Mouse (Mus musculus) brain, embryonic 14.5 days (tissue): ENCODE data around the gene Mpzl2. TPM values are rescaled to one million over a fixed set of nuclear protein-coding genes. Genes with fewer than 3 reads are reported as not detected.

ENCODE experiments used
- DNase-seq: peaks from one replicate; pipeline ENCODE4 v3.0.0-alpha.2; 2011; ENCODE audit warnings: low read depth
- CTCF ChIP-seq: fragments of 200-500 bp; IDR thresholded peaks from 2 replicates; pipeline ENCODE4 v1.5.1; 2012; ENCODE audit warnings: inconsistent platforms, mild to moderate bottlenecking, moderate library complexity, borderline replicate concordance; ENCODE audit not compliant: insufficient read depth, insufficient read length; ENCODE audit errors: extremely low read depth
- POLR2A ChIP-seq: fragments of 200-500 bp; IDR thresholded peaks from 2 replicates; pipeline ENCODE4 v1.6.1; 2012; ENCODE audit warnings: mild to moderate bottlenecking, inconsistent platforms, borderline replicate concordance; ENCODE audit not compliant: poor library complexity, insufficient read depth, insufficient read length, severe bottlenecking; ENCODE audit errors: extremely low read depth
- polyA plus RNA-seq: library from polyadenylated mRNA; depleted of rRNA; stranded (reverse); fragments of >200 nt; gene quantifications from 2 replicates; pipeline ENCODE4 v1.2.3, GENCODE M21; 2012; rRNA removed

Mpzl2 gene
- polyA plus RNA-seq, 1 experiment, result 1.6 TPM

- TF ChIP-seq CTCF, result no peak
- TF ChIP-seq POLR2A, result no peak
- DNase-seq, result no peak
These were observed 58.8 kb downstream of the Mpzl2 start for GRCm38 (mm10) chr9:45098426-45098825.

- TF ChIP-seq POLR2A, result no peak
- no peak for TF ChIP-seq CTCF
- DNase-seq, result no peak
These were observed 62.9 kb downstream of the Mpzl2 start for GRCm38 (mm10) chr9:45102528-45102927.

- DNase-seq, result no peak
- TF ChIP-seq CTCF, result no peak
- no peak for TF ChIP-seq POLR2A
These were observed 63.8 kb downstream of the Mpzl2 start for GRCm38 (mm10) chr9:45103211-45103979.

Other genes starting within 250 kb of the Mpzl2 start
- 19.6 and 28.1 TPM in 2 replicates for gene Tmem25, start 240.5 kb upstream of the Mpzl2 start, polyA plus RNA-seq
- 1.1 and 1.2 TPM in 2 replicates for gene Ttc36, start 236.7 kb upstream of the Mpzl2 start, polyA plus RNA-seq
- gene Kmt2a, start 158.5 kb upstream of the Mpzl2 start, polyA plus RNA-seq, result 25.6 and 41.4 TPM in 2 replicates
- 610 and 841 TPM in 2 replicates for gene Atp5l, start 119.1 kb upstream of the Mpzl2 start, polyA plus RNA-seq
- 24.0 and 42.3 TPM in 2 replicates for gene Ube4a, start 74.2 kb upstream of the Mpzl2 start, polyA plus RNA-seq
- not detected in 2 replicates for gene Cd3g, start 59.4 kb upstream of the Mpzl2 start, polyA plus RNA-seq
- gene Cd3d, start 58.0 kb upstream of the Mpzl2 start, polyA plus RNA-seq, result not detected in 2 replicates
- not detected in 2 replicates for gene Cd3e, start 30.2 kb upstream of the Mpzl2 start, polyA plus RNA-seq
- gene Mpzl3, start 15.4 kb downstream of the Mpzl2 start, polyA plus RNA-seq, result 0.86 and 1.7 TPM in 2 replicates
- gene Jaml, start 39.4 kb downstream of the Mpzl2 start, polyA plus RNA-seq, result 0.09 and 0.10 TPM in 2 replicates
- gene Scn2b, start 78.0 kb downstream of the Mpzl2 start, polyA plus RNA-seq, result 7.1 and 8.9 TPM in 2 replicates
- 0.16 and 0.23 TPM in 2 replicates for gene Scn4b, start 98.6 kb downstream of the Mpzl2 start, polyA plus RNA-seq
- 0.10 TPM in 1 of 2 replicates, not detected in the other for gene BC049352, start 142.2 kb downstream of the Mpzl2 start, polyA plus RNA-seq
- 0.16 TPM in 1 of 2 replicates, not detected in the other for gene Tmprss4, start 164.3 kb downstream of the Mpzl2 start, polyA plus RNA-seq
- gene Il10ra, start 229.3 kb downstream of the Mpzl2 start, polyA plus RNA-seq, result 0.54 and 0.78 TPM in 2 replicates